Mouse (Mus musculus) retina, postnatal 1 day (tissue): Measurements from ENCODE around the gene Thap3.
A peak's percentile ranks its signal among the peaks of the same experiment; 100 is the strongest.

Experiments
- DNase-seq: peaks from one replicate; pipeline ENCODE4 v3.0.0-alpha.2; 2012

Thap3 gene

DNA sequence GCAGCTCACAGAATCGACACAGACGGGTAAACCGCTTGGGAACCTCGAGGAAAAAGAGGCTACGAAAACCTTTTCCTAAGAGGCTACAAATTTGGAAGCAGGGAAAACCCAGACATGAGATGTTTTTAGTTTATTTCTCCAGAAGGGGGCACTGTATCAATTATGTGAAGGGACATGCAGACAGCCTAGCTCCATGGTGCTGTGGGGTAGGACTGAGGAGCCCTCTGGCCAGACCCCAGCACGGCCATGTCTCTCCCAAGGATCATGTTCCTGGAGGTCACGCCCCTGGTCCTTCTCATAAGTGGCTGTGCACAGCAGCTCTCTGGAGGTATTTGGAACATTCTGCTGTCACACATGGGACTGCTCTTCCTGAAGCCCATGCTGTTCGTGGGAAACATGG lies 8.1 kb downstream of the Thap3 start:
- DNase-seq: peak; percentile 40

DNA sequence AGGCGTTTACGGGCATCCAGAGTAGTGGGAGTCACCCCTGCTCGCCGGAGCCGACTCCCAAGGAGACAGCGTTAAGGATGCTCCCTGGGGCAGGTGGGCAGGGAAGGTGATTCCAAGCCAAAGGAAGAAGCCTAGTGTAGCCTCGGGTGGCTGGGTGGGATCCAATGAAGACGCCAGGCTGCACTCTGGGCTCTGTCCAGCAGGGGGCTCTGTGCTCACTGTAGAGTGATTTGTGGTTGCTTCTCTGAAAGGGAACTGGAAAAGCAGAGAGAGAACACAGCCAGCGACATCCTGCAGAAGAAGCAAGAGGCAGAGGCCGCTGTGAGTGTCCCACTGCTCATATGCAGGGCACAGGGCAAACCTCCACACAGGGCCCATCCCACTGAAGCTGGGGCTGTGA lies 11.0 kb downstream of the Thap3 start:
- DNase-seq: peak; percentile 83

GRCm38 (mm10) chr4:151975441-151975840 lies 13.4 kb downstream of the Thap3 start:
- peak; percentile 57 for DNase-seq

GRCm38 (mm10) chr4:151972221-151972967 lies 16.4 kb downstream of the Thap3 start:
- DNase-seq: peak; percentile 70

DNA sequence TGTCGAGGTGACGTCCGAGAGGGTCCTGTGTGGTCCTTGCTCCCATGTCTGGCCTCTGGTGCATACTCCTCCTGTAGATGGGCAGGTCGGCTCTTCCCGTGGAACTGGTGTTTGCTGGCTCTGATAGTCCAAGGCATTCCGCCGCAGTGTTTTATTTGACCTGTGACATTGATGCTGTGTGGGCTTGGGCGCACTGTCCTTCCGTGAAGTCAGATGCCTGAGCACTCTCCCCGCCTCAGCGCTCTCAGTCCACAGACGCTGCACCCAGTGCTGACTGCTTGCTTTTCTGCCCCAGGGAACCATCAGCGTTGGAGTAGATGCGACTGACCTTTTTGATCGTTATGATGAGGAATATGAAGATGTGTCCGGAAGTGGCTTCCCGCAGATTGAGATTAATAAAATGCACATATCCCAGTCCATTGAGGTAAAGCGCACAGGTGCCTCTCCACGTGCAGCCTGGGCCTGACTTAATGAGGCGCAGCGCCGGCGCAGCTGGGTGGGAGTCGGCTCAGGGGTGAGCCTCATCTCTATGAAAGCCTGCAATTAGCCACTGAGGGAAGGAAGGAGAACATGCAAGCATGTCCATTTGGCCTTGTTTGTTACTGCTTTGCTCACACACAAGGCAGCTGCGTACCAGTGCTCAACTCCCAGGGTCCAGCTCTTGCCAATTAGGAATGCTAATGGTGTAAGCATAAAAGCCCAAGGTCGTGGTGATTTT lies 20.4 kb downstream of the Thap3 start:
- DNase-seq: no peak

GRCm38 (mm10) chr4:151962817-151963216 lies 26.0 kb downstream of the Thap3 start:
- no peak for DNase-seq

GRCm38 (mm10) chr4:151960513-151960854 lies 28.3 kb downstream of the Thap3 start:
- peak; percentile 50 for DNase-seq

DNA sequence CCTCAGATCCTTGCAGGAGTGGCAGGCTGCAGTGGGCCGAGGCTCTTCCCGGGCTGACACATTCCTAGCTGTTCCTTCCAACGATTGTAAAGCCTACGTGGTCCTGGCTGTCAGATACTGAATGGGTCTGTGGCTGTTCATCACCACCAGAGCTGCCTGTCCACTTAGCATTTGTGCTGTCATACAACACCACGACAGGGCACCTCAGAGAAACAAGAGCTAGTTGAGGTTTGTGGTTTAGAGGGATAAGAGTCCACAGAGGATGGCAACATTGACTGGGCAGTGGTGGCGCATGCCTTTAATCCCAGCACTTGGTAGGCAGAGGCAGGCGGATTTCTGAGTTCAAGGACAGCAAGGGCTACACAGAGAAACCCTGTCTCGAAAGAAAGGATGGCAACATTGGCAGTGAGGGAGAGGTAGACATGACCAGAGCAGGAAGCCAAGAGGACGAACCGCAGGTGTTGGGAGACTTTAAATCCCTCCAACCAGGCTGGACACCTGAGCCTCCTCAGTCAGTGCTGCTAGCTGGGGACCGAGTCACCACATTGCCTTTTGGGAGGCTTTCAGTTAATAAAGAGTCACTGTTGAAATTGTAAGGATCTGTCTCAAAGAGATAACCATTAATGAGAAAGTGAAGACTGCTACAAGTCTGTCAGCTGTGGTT lies 28.8 kb downstream of the Thap3 start:
- DNase-seq: no peak

GRCm38 (mm10) chr4:151957584-151958315 lies 31.0 kb downstream of the Thap3 start:
- DNase-seq: no peak

DNA sequence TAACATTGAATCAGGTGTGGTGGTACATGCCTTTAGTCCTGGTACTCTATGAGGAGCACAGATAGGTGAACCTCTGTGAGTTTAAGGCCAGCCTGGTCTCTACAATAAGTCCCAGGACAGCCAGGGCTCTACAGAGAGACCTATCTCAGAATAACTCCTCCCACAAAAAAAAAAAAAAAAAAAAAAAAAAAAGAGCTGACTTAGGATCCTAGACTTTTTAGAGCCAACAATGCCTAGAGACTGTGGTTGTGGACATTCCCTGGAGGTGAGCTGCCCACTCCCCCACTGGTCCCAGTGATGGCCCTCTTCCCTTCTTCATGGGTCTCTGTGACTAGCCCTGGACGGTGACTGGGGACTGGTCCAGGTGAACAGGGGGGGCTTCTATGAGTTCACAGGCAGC lies 33.0 kb downstream of the Thap3 start:
- no peak for DNase-seq

DNA sequence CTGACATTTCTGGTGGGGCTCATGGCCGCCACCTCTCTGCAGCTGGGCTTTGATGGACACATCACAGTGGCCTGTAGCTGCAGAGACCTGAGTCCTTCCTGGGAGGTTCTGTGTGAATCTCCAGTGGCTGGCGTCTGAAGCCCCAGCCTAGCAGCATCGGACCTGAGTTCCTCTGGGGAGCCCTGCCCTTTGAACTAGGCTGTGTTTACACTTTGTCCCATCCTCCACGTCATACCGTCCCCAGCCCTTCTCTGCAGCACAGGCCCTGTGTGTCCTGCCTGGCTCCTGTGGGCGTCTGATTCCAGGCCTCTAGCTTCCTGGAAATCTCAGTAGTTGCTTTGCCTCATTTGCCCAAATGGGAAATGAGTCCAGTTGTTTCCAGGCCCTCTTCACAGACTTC lies 35.6 kb downstream of the Thap3 start:
- no peak for DNase-seq

GRCm38 (mm10) chr4:151948497-151949471 lies 40.0 kb downstream of the Thap3 start:
- no peak for DNase-seq

- no peak for DNase-seq
Observed at GRCm38 (mm10) chr4:151946211-151946610, 42.6 kb downstream of the Thap3 start.

DNA sequence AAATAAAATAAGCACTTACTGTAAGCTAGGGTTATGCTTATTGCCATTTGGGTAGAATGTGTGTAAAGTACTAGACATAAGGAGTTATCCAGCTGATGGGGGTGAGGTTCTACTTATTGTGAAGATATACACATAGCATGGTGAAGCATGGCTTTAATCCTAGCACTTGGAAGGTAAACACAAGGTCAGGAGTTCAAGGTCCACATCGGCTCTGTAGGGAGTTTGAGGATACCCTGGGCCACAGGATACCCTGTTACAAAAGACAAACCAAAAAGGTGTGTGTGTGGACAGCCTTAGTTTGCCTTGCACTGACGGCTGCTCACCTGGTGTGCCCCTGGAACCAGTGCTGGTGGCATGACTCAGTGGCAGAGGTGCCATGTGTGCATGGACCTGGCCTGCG lies 50.7 kb downstream of the Thap3 start:
- DNase-seq: no peak

- no peak for DNase-seq
Observed at GRCm38 (mm10) chr4:151937441-151937840, 51.4 kb downstream of the Thap3 start.

GRCm38 (mm10) chr4:151934215-151934572 lies 54.6 kb downstream of the Thap3 start:
- DNase-seq: no peak

GRCm38 (mm10) chr4:151933505-151934214 lies 55.1 kb downstream of the Thap3 start, which contains the start of gene Dnajc11:
Gene Dnajc11, plus strand, starts transcription at chr4:151933691.
- DNase-seq: peak; percentile 96
